Mouse (Mus musculus) embryonic facial prominence, embryonic 15.5 days (tissue): ENCODE results near the gene Susd4. TPM values are rescaled to one million over a fixed set of nuclear protein-coding genes. Genes with fewer than 3 reads are reported as not detected.

Experiments used
- polyA plus RNA-seq: library from polyadenylated mRNA; unstranded; fragments of >200 nt; fragmentation: Nextera tagmentation; extraction: Ambion mirVana; gene quantifications from 2 replicates; pipeline ENCODE4 v1.2.1, GENCODE M21; 2015

Gene Susd4
- polyA plus RNA-seq, 1 experiment from 2014 or later: 14.8 TPM

Other genes starting within 250 kb of the Susd4 start
- 132 and 134 TPM in 2 replicates for gene Capn2, start 246.3 kb upstream of the Susd4 start, polyA plus RNA-seq
- gene Capn8, start 198.9 kb upstream of the Susd4 start, polyA plus RNA-seq: 0.71 and 0.77 TPM in 2 replicates
- gene Ccdc185, start 14.7 kb upstream of the Susd4 start, polyA plus RNA-seq: not detected in 2 replicates
- 1.4 and 1.8 TPM in 2 replicates for gene Tlr5, start 190.9 kb downstream of the Susd4 start, polyA plus RNA-seq